Mouse (Mus musculus) natural killer cell, adult 2 months (primary cell): ENCODE data around the gene Magt1.
"Not testable (repeated sequence)": the region's sequence is repeated elsewhere in the genome, so short reads cannot be mapped to it uniquely, and the experiment has no call there.

ENCODE experiments used
- DNase-seq, 2 experiments: peaks; one replicate each; pipeline ENCODE4 v3.0.0; 2022; ENCODE audit warnings: low spot score in 2 of 2

The Magt1 gene

GRCm38 (mm10) chrX:106011465-106012159 lies at the start of gene Magt1:
Gene Magt1 (minus strand): TSS chrX:106011906.
- DNase-seq, result peak; percentile 75 to 86

GRCm38 (mm10) chrX:106048191-106048590 lies 36.5 kb upstream of the Magt1 start:
- DNase-seq, result no peak

- no peak for DNase-seq
Observed at GRCm38 (mm10) chrX:106045928-106046327, 34.2 kb upstream of the Magt1 start.

GRCm38 (mm10) chrX:106045455-106045854 lies 33.7 kb upstream of the Magt1 start:
- no peak for DNase-seq

GRCm38 (mm10) chrX:106043863-106044617 lies 32.3 kb upstream of the Magt1 start:
- DNase-seq, result no peak

- no peak for DNase-seq
Observed at GRCm38 (mm10) chrX:106037185-106037752, 25.6 kb upstream of the Magt1 start.

GRCm38 (mm10) chrX:106035727-106036126 lies 24.0 kb upstream of the Magt1 start:
- DNase-seq, result no peak

- no peak for DNase-seq
Observed at GRCm38 (mm10) chrX:106031124-106031523, 19.4 kb upstream of the Magt1 start.

GRCm38 (mm10) chrX:106030176-106030575 lies 18.5 kb upstream of the Magt1 start:
- no peak for DNase-seq

- DNase-seq, result no peak
Observed at GRCm38 (mm10) chrX:106027343-106027674, 15.6 kb upstream of the Magt1 start.

GRCm38 (mm10) chrX:106026418-106027342 lies 15.0 kb upstream of the Magt1 start, which contains the start of gene Atp7a:
Gene Atp7a (plus strand): TSS chrX:106027276.
- peak; percentile 84 to 94 for DNase-seq

GRCm38 (mm10) chrX:106017516-106017915 lies 5.8 kb upstream of the Magt1 start:
- DNase-seq, result no peak

- DNase-seq, result no peak
Observed at GRCm38 (mm10) chrX:106017102-106017501, 5.4 kb upstream of the Magt1 start.

GRCm38 (mm10) chrX:106015571-106016322 lies 4.0 kb upstream of the Magt1 start, which contains the start of gene Cox7b:
Gene Cox7b (plus strand): TSS chrX:106015700.
- DNase-seq, result peak; percentile 74 to 77

- not testable (repeated sequence) for DNase-seq
Observed at GRCm38 (mm10) chrX:106014741-106015377, 3.2 kb upstream of the Magt1 start.

GRCm38 (mm10) chrX:106013217-106013616 lies 1.5 kb upstream of the Magt1 start:
- peak; percentile 40 to 58 for DNase-seq

- no peak for DNase-seq
Observed at GRCm38 (mm10) chrX:106012559-106012958, 853 bp upstream of the Magt1 start.

- DNase-seq, result no peak
Observed at GRCm38 (mm10) chrX:106010762-106011161, 944 bp downstream of the Magt1 start.

GRCm38 (mm10) chrX:106001605-106002004 lies 10.1 kb downstream of the Magt1 start:
- no peak for DNase-seq

GRCm38 (mm10) chrX:105957091-105957490 lies 54.6 kb downstream of the Magt1 start:
- not testable (repeated sequence) for DNase-seq
